Mouse (Mus musculus): Measurements from ENCODE around the gene Mdm2. TPM values are rescaled to one million over a fixed set of nuclear protein-coding genes. Genes with fewer than 3 reads are reported as not detected.

Mdm2 gene
- polyA plus RNA-seq, 1 experiment, result 37.2 TPM

GRCm38 (mm10) chr10:117742618-117743017, 32.1 kb upstream of the Mdm2 start:
- peaks cover 4% of the 10 kb centered on the region; the same call in 1 of the 2 replicates for H3K4me1 ChIP-seq (ENCODE audit: control insufficient read depth, insufficient read depth, insufficient read length)
- WGBS, result 96% methylated on average over 4 of the region's 4 CpGs
- H3K36me3 ChIP-seq (ENCODE audit: control insufficient read depth, insufficient read depth, low read length), result peaks cover 9% of the 10 kb centered on the region
- TF ChIP-seq POLR2A (IDR thresholded peaks at IDR 0.05; ENCODE audit: low read depth, low read length) (no peak), CTCF (IDR thresholded peaks at IDR 0.05; ENCODE audit: extremely low read depth, insufficient read depth, insufficient read length, insufficient replicate concordance) (no peak)
- H3K27me3 ChIP-seq (ENCODE audit: control insufficient read depth, insufficient read depth, low read length), result no peaks in the 10 kb centered on the region
- DNase-seq (ENCODE audit: low read depth in 1 of 2, low spot score in 2 of 2), result no peak
- H3K4me3 ChIP-seq (ENCODE audit: extremely low read depth, insufficient read depth, insufficient read length), result no peak overlapping the region
- H3K27ac ChIP-seq (ENCODE audit: insufficient read depth, low read length), result no peak overlapping the region

- 93% methylated on average over 15 of the region's 15 CpGs for WGBS
- H3K36me3 ChIP-seq (ENCODE audit: control insufficient read depth, insufficient read depth, low read length), result peaks cover 10% of the 10 kb centered on the region
These were observed 31.3 kb upstream of the Mdm2 start for GRCm38 (mm10) chr10:117741698-117742475.

GRCm38 (mm10) chr10:117740921-117741320, 30.4 kb upstream of the Mdm2 start:
- WGBS, result 92% methylated on average over 9 of the region's 9 CpGs
- Histone ChIP-seq H3K27ac (ENCODE audit: insufficient read depth, low read length) (no peak overlapping the region), H3K4me3 (ENCODE audit: extremely low read depth, insufficient read depth, insufficient read length) (no peak overlapping the region), H3K27me3 (ENCODE audit: control insufficient read depth, insufficient read depth, low read length) (no peaks in the 10 kb centered on the region), H3K4me1 (ENCODE audit: control insufficient read depth, insufficient read depth, insufficient read length) (peaks cover 4% of the 10 kb centered on the region; the same call in 1 of the 2 replicates), H3K36me3 (ENCODE audit: control insufficient read depth, insufficient read depth, low read length) (peaks cover 11% of the 10 kb centered on the region)
- no peak for DNase-seq (ENCODE audit: low read depth in 1 of 2, low spot score in 2 of 2)
- TF ChIP-seq POLR2A (IDR thresholded peaks at IDR 0.05; ENCODE audit: low read depth, low read length) (no peak), CTCF (IDR thresholded peaks at IDR 0.05; ENCODE audit: extremely low read depth, insufficient read depth, insufficient read length, insufficient replicate concordance) (no peak)

More at GRCm38 (mm10) chr10:117741698-117742475, 31.3 kb upstream of the Mdm2 start:
- Histone ChIP-seq H3K27me3 (ENCODE audit: control insufficient read depth, insufficient read depth, low read length) (no peaks in the 10 kb centered on the region), H3K4me1 (ENCODE audit: control insufficient read depth, insufficient read depth, insufficient read length) (peaks cover 4% of the 10 kb centered on the region; the same call in 1 of the 2 replicates), H3K27ac (ENCODE audit: insufficient read depth, low read length) (no peak overlapping the region), H3K4me3 (ENCODE audit: extremely low read depth, insufficient read depth, insufficient read length) (no peak overlapping the region)
- TF ChIP-seq POLR2A (IDR thresholded peaks at IDR 0.05; ENCODE audit: low read depth, low read length) (no peak), CTCF (IDR thresholded peaks at IDR 0.05; ENCODE audit: extremely low read depth, insufficient read depth, insufficient read length, insufficient replicate concordance) (no peak)
- DNase-seq (ENCODE audit: low read depth in 1 of 2, low spot score in 2 of 2), result no peak

GRCm38 (mm10) chr10:117740171-117740570, 29.6 kb upstream of the Mdm2 start:
- H3K27me3 ChIP-seq (ENCODE audit: control insufficient read depth, insufficient read depth, low read length), result no peaks in the 10 kb centered on the region
- DNase-seq (ENCODE audit: low read depth in 1 of 2, low spot score in 2 of 2), result no peak
- WGBS, result 98% methylated on average over 10 of the region's 10 CpGs
- TF ChIP-seq CTCF (IDR thresholded peaks at IDR 0.05; ENCODE audit: extremely low read depth, insufficient read depth, insufficient read length, insufficient replicate concordance) (no peak), POLR2A (IDR thresholded peaks at IDR 0.05; ENCODE audit: low read depth, low read length) (no peak)
- H3K4me3 ChIP-seq (ENCODE audit: extremely low read depth, insufficient read depth, insufficient read length), result no peak overlapping the region
- H3K4me1 ChIP-seq (ENCODE audit: control insufficient read depth, insufficient read depth, insufficient read length), result 0 out of 2 replicates have a peak, but pooled peaks cover under 1% of the 10 kb centered on the region
- H3K27ac ChIP-seq (ENCODE audit: insufficient read depth, low read length), result no peak overlapping the region
- peaks cover 11% of the 10 kb centered on the region for H3K36me3 ChIP-seq (ENCODE audit: control insufficient read depth, insufficient read depth, low read length)

- WGBS, result 94% methylated on average over 6 of the region's 6 CpGs
- Histone ChIP-seq H3K27me3 (ENCODE audit: control insufficient read depth, insufficient read depth, low read length) (no peaks in the 10 kb centered on the region), H3K27ac (ENCODE audit: insufficient read depth, low read length) (no peak overlapping the region), H3K36me3 (ENCODE audit: control insufficient read depth, insufficient read depth, low read length) (peaks cover 11% of the 10 kb centered on the region), H3K4me3 (ENCODE audit: extremely low read depth, insufficient read depth, insufficient read length) (no peak overlapping the region), H3K4me1 (ENCODE audit: control insufficient read depth, insufficient read depth, insufficient read length) (no peaks in the 10 kb centered on the region)
- no peak for DNase-seq (ENCODE audit: low read depth in 1 of 2, low spot score in 2 of 2)
- no peak for TF ChIP-seq POLR2A (IDR thresholded peaks at IDR 0.05; ENCODE audit: low read depth, low read length)
- no peak for TF ChIP-seq CTCF (IDR thresholded peaks at IDR 0.05; ENCODE audit: extremely low read depth, insufficient read depth, insufficient read length, insufficient replicate concordance)
These were observed 29.0 kb upstream of the Mdm2 start for GRCm38 (mm10) chr10:117739648-117739948.

- Histone ChIP-seq H3K4me1 (ENCODE audit: control insufficient read depth, insufficient read depth, insufficient read length) (no peaks in the 10 kb centered on the region), H3K27me3 (ENCODE audit: control insufficient read depth, insufficient read depth, low read length) (no peaks in the 10 kb centered on the region), H3K4me3 (ENCODE audit: extremely low read depth, insufficient read depth, insufficient read length) (no peak overlapping the region), H3K27ac (ENCODE audit: insufficient read depth, low read length) (no peak overlapping the region), H3K36me3 (ENCODE audit: control insufficient read depth, insufficient read depth, low read length) (peaks cover 11% of the 10 kb centered on the region)
- WGBS, result 97% methylated on average over 15 of the region's 15 CpGs
- no peak for DNase-seq (ENCODE audit: low read depth in 1 of 2, low spot score in 2 of 2)
- TF ChIP-seq CTCF (IDR thresholded peaks at IDR 0.05; ENCODE audit: extremely low read depth, insufficient read depth, insufficient read length, insufficient replicate concordance) (no peak), POLR2A (IDR thresholded peaks at IDR 0.05; ENCODE audit: low read depth, low read length) (no peak)
These were observed 28.5 kb upstream of the Mdm2 start for GRCm38 (mm10) chr10:117738928-117739647.
